Mouse (Mus musculus): ENCODE data around the gene Fxyd7. TPM values are rescaled to one million over a fixed set of nuclear protein-coding genes. Genes with fewer than 3 reads are reported as not detected.

The Fxyd7 gene
- not detected for polyA plus RNA-seq (2012; fragmentation: generic; extraction: Trizol)

DNA sequence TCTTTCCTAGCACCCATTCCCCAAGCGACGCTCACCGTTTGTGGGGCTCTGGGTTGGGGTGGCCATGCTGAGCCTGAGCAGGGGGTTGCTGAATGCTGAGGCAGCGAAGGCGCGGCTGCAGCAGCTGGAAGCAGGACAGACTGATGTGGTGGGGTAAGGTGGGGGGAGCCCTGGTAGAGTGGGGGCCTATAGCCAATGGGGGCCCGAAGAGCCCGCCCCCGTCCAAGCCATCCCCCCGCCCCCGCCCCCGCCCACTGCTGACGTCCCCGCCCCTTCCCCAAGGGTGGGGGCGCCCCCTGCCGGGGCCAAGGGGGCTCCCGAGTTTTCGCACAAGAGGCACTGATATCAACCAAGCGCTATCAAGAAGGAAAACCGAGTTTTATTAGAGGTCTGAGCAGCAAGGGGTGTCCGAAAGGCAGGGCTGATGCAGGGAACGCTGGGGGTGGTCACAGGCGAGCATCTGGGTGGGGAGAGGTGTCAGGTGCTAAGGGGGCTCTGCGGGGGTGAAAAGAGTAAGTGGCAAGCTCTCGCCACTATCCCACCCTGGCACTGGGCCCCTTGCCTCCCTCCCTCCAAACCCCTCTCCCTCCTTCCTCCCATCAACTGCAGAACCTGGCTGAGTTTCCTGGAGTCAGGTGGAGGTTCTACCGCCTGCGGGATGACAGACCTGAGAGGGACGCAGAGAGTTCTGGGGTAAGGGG lies at the start of gene Fxyd7:
Fxyd7 (minus strand) TSS at position 147 of the 701 bp plus-strand sequence.
- H3K4me2 ChIP-seq (ENCODE audit: low read depth), result no peak within 1 kb of the TSS
- H3K4me3 ChIP-seq, result no peak within 1 kb of the TSS
- no peaks in the 10 kb centered on the region for H3K79me2 ChIP-seq (ENCODE audit: control insufficient read depth, insufficient read depth)
- H3K36me3 ChIP-seq (ENCODE audit: control insufficient read depth, insufficient read depth), result no peaks in the 10 kb centered on the region
- no peak within 1 kb of the TSS for H3ac ChIP-seq (ENCODE audit: control insufficient read depth, insufficient read length)
- TF ChIP-seq MAX (IDR thresholded peaks at IDR 0.05; ENCODE audit: low read depth) (no peak), SRF (IDR thresholded peaks at IDR 0.05; ENCODE audit: control insufficient read depth, insufficient read length, low read depth) (no peak), MYOG (IDR thresholded peaks at IDR 0.05; ENCODE audit: control insufficient read depth in 1 of 3, insufficient read depth in 1 of 3, insufficient read length in 2 of 3, low read depth in 2 of 3) (no peak), MYOD1 (IDR thresholded peaks at IDR 0.05; ENCODE audit: control insufficient read depth in 1 of 3, insufficient read length in 2 of 3, low read depth in 2 of 3) (no peak), POLR2AphosphoS2 (IDR thresholded peaks at IDR 0.05; ENCODE audit: insufficient read length, low read depth) (no peak), TCF12 (IDR thresholded peaks at IDR 0.05; ENCODE audit: insufficient read depth, poor library complexity, severe bottlenecking) (no peak), TCF3 (IDR thresholded peaks at IDR 0.05; ENCODE audit: insufficient read length, low read depth) (no peak), E2F4 (IDR thresholded peaks at IDR 0.05; ENCODE audit: insufficient read depth) (no peak), CEBPB (IDR thresholded peaks at IDR 0.05; ENCODE audit: insufficient read depth, poor library complexity, severe bottlenecking) (no peak), USF1 (IDR thresholded peaks at IDR 0.05; ENCODE audit: low read depth) (no peak), REST (IDR thresholded peaks at IDR 0.05; ENCODE audit: insufficient read depth, insufficient read length) (no peak), POLR2A (IDR thresholded peaks at IDR 0.05; ENCODE audit: insufficient read length, low read depth) (no peak)
- peaks cover 20% of the 10 kb centered on the region for H3K27me3 ChIP-seq (ENCODE audit: control insufficient read depth, insufficient read depth, insufficient read length)

DNA sequence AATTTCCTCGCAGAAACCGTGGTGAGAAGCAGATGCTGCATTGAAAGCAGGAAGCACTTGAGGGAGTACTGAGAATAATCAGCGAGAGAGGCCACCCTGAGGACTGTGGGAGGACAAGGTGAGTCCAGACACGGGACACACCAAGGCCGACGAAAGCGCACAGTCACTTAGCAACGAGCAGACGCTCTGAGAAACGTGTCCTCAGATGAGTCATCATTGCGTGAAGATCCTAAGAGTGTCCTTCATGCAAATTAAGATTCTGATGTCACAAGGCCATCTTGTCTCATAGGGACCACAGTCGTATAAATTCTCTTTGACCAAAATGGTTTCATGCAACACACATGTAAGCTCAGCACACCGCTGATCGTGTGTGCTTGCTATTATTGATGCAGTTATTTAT lies 49.5 kb upstream of the Fxyd7 start:
- no peaks in the 10 kb centered on the region for H3K36me3 ChIP-seq (ENCODE audit: control insufficient read depth, insufficient read depth)
- no peak overlapping the region for H3ac ChIP-seq (ENCODE audit: control insufficient read depth, insufficient read length)
- H3K4me3 ChIP-seq, result no peak overlapping the region
- TF ChIP-seq POLR2A (IDR thresholded peaks at IDR 0.05; ENCODE audit: insufficient read length, low read depth) (no peak), MAX (IDR thresholded peaks at IDR 0.05; ENCODE audit: low read depth) (no peak), TCF12 (IDR thresholded peaks at IDR 0.05; ENCODE audit: insufficient read depth, poor library complexity, severe bottlenecking) (no peak), POLR2AphosphoS2 (IDR thresholded peaks at IDR 0.05; ENCODE audit: insufficient read length, low read depth) (no peak), E2F4 (IDR thresholded peaks at IDR 0.05; ENCODE audit: insufficient read depth) (no peak), MYOG (IDR thresholded peaks at IDR 0.05; ENCODE audit: control insufficient read depth in 1 of 3, insufficient read depth in 1 of 3, insufficient read length in 2 of 3, low read depth in 2 of 3) (no peak), CEBPB (IDR thresholded peaks at IDR 0.05; ENCODE audit: insufficient read depth, poor library complexity, severe bottlenecking) (no peak), REST (IDR thresholded peaks at IDR 0.05; ENCODE audit: insufficient read depth, insufficient read length) (no peak), USF1 (IDR thresholded peaks at IDR 0.05; ENCODE audit: low read depth) (no peak), MYOD1 (IDR thresholded peaks at IDR 0.05; ENCODE audit: control insufficient read depth in 1 of 3, insufficient read length in 2 of 3, low read depth in 2 of 3) (no peak), TCF3 (IDR thresholded peaks at IDR 0.05; ENCODE audit: insufficient read length, low read depth) (no peak), SRF (IDR thresholded peaks at IDR 0.05; ENCODE audit: control insufficient read depth, insufficient read length, low read depth) (no peak)
- no peaks in the 10 kb centered on the region for H3K79me2 ChIP-seq (ENCODE audit: control insufficient read depth, insufficient read depth)
- peaks cover 33% of the 10 kb centered on the region for H3K27me3 ChIP-seq (ENCODE audit: control insufficient read depth, insufficient read depth, insufficient read length)
- H3K4me2 ChIP-seq (ENCODE audit: low read depth), result no peak overlapping the region

DNA sequence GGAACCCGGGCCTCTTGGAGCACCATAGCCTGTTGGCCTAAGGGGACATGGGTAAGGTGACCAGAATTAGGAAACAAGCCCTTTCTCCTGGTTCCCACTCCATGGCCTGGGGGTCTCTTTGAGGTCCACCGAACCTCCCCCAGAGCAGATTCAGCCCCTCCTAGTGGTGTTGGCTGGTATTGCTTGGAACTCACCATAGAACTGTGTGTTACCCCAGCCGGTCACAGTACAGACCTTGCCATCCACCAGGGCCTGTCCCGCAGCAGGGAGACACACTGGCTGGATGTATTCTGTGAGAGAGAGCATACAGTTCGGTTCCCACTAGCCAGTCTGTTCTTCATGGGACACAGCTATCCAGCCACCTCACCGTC lies 48.3 kb upstream of the Fxyd7 start:
- Histone ChIP-seq H3K36me3 (ENCODE audit: control insufficient read depth, insufficient read depth) (no peaks in the 10 kb centered on the region), H3K4me3 (no peak overlapping the region), H3K27me3 (ENCODE audit: control insufficient read depth, insufficient read depth, insufficient read length) (peaks cover 26% of the 10 kb centered on the region), H3K4me2 (ENCODE audit: low read depth) (no peak overlapping the region), H3ac (ENCODE audit: control insufficient read depth, insufficient read length) (no peak overlapping the region), H3K79me2 (ENCODE audit: control insufficient read depth, insufficient read depth) (no peaks in the 10 kb centered on the region)
- no peak for TF ChIP-seq POLR2A (IDR thresholded peaks at IDR 0.05; ENCODE audit: insufficient read length, low read depth)
- TF ChIP-seq CEBPB (IDR thresholded peaks at IDR 0.05; ENCODE audit: insufficient read depth, poor library complexity, severe bottlenecking), result no peak
- no peak for TF ChIP-seq TCF3 (IDR thresholded peaks at IDR 0.05; ENCODE audit: insufficient read length, low read depth)
- no peak for TF ChIP-seq E2F4 (IDR thresholded peaks at IDR 0.05; ENCODE audit: insufficient read depth)
- no peak for TF ChIP-seq MYOG (IDR thresholded peaks at IDR 0.05; ENCODE audit: control insufficient read depth in 1 of 3, insufficient read depth in 1 of 3, insufficient read length in 2 of 3, low read depth in 2 of 3)
- TF ChIP-seq MAX (IDR thresholded peaks at IDR 0.05; ENCODE audit: low read depth), result no peak
- TF ChIP-seq SRF (IDR thresholded peaks at IDR 0.05; ENCODE audit: control insufficient read depth, insufficient read length, low read depth), result no peak
- no peak for TF ChIP-seq POLR2AphosphoS2 (IDR thresholded peaks at IDR 0.05; ENCODE audit: insufficient read length, low read depth)
- no peak for TF ChIP-seq USF1 (IDR thresholded peaks at IDR 0.05; ENCODE audit: low read depth)
- no peak for TF ChIP-seq TCF12 (IDR thresholded peaks at IDR 0.05; ENCODE audit: insufficient read depth, poor library complexity, severe bottlenecking)
- TF ChIP-seq MYOD1 (IDR thresholded peaks at IDR 0.05; ENCODE audit: control insufficient read depth in 1 of 3, insufficient read length in 2 of 3, low read depth in 2 of 3), result no peak
- no peak for TF ChIP-seq REST (IDR thresholded peaks at IDR 0.05; ENCODE audit: insufficient read depth, insufficient read length)

DNA sequence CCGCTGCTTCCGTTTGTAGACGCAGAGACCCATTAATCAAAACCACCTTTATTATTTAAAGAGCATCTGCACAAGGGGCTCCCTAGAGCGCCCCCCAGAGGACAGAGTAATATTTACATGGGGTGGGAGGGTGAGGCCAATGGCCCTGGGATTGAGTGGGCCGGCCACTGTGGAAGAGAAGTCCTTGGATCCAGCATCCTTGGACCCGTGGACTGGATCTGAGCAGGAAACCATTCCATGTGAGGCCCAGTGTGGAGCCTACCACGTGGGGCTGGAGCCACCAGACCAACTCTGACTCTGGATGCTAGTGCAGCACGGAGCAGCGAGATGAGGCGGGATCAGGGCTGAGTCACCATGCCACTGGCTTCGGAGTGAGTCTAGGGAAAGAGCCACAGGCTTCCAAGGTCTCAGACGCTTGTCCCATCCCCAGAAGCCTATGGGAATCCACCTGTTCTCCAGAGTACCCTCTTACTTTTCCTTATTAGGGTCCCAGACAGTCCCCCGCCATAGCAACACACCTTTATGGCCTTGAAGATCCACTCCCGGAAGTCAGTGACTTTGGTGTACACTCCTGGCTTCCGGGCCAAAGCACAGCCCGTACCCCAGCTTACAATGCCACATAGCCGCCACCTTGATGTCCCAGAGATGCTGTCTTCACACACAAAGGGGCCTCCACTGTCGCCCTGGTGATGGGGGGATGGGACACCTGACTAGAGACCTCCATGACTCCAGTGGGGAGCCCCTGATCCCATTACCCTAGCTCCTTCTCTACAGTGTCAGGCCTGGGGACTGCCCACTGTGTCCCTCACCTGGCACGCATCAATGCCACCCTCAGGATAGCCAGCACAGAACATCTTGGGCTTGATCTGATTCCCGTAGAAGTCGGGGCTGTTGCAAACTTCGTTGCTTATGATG lies 47.7 kb upstream of the Fxyd7 start:
- Histone ChIP-seq H3ac (ENCODE audit: control insufficient read depth, insufficient read length) (no peak overlapping the region), H3K36me3 (ENCODE audit: control insufficient read depth, insufficient read depth) (no peaks in the 10 kb centered on the region), H3K4me3 (no peak overlapping the region), H3K4me2 (ENCODE audit: low read depth) (no peak overlapping the region), H3K79me2 (ENCODE audit: control insufficient read depth, insufficient read depth) (no peaks in the 10 kb centered on the region), H3K27me3 (ENCODE audit: control insufficient read depth, insufficient read depth, insufficient read length) (peaks cover 27% of the 10 kb centered on the region)
- TF ChIP-seq TCF3 (IDR thresholded peaks at IDR 0.05; ENCODE audit: insufficient read length, low read depth) (no peak), POLR2A (IDR thresholded peaks at IDR 0.05; ENCODE audit: insufficient read length, low read depth) (no peak), POLR2AphosphoS2 (IDR thresholded peaks at IDR 0.05; ENCODE audit: insufficient read length, low read depth) (no peak), TCF12 (IDR thresholded peaks at IDR 0.05; ENCODE audit: insufficient read depth, poor library complexity, severe bottlenecking) (no peak), MAX (IDR thresholded peaks at IDR 0.05; ENCODE audit: low read depth) (no peak), SRF (IDR thresholded peaks at IDR 0.05; ENCODE audit: control insufficient read depth, insufficient read length, low read depth) (no peak), CEBPB (IDR thresholded peaks at IDR 0.05; ENCODE audit: insufficient read depth, poor library complexity, severe bottlenecking) (no peak)

All from myocyte (in vitro differentiated cells).